17 mouse cellular contexts compared by ENCODE assay signal in the genomic region with DNA sequence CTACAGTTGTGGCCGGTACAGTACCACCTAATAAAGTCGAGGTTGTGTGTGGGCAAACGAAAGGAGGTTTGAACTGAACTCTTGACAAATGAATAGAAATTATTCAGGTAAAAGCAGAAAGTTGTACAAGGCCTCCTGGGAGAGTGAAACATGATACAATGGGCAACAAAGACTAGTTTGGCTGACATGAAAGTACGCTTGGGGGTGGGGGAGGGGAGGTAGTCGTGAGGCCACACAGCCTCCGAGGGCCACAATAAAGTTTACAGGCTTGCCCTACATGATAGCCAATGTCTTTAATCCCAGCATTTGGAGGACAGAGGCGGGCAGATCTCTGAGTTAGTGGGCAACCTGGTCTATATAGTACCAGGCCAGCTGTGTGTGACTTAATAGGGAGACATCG. TPM values are rescaled to one million over a fixed set of nuclear protein-coding genes. Genes with fewer than 3 reads are reported as not detected.
A peak's percentile ranks its signal among the peaks of the same experiment; 100 is the strongest.
DNase-seq lines count a peak whose midpoint lies in the region; ATAC-seq lines count a peak whose summit lies in the region.
"Had no signal": no experiment of that assay in that cellular context is flagged by ENCODE, and none has a peak within 500 bp of the region (broad histone marks: within the 10 kb centered on the region; RNA-seq: fewer than 3 reads in every experiment).

No protein-coding gene starts in this region.

- H3K9me3 ChIP-seq in heart, embryonic 14.5 days (ENCODE audit: control insufficient read depth, low read length): no peaks in the 10 kb centered on the region
- H3K9me3 ChIP-seq in midbrain, embryonic 10.5 days (replicated peaks): peaks cover 4% of the 10 kb centered on the region; the same call in 1 of the 2 replicates
- no peaks in the 10 kb centered on the region for H3K9me3 ChIP-seq in midbrain, embryonic 15.5 days
- no peaks in the 10 kb centered on the region for H3K9me3 ChIP-seq in embryonic facial prominence, embryonic 12.5 days
- no peaks in the 10 kb centered on the region for H3K9me3 ChIP-seq in limb, embryonic 15.5 days
- H3K9me3 ChIP-seq: kidney, embryonic 15.5 days had no signal

- no peak overlapping the region for H3K27ac ChIP-seq in heart, embryonic 14.5 days (replicated peaks in 1 of 2; ENCODE audit: control insufficient read depth in 1 of 2, insufficient read depth in 1 of 2, low read depth in 2 of 2, low read length in 2 of 2)
- H3K27ac ChIP-seq in midbrain, embryonic 10.5 days (replicated peaks): peak overlapping the region; percentile 25; the same call in 1 of the 2 replicates
- no peak overlapping the region for H3K27ac ChIP-seq in midbrain, embryonic 15.5 days
- H3K27ac ChIP-seq in embryonic facial prominence, embryonic 12.5 days: peak overlapping the region; percentile 78
- peak overlapping the region; percentile 92; the same call in 1 of the 2 replicates for H3K27ac ChIP-seq in limb, embryonic 15.5 days

- H3K27me3 ChIP-seq in heart, embryonic 14.5 days (ENCODE audit: control insufficient read depth, insufficient read depth, low read length): no peaks in the 10 kb centered on the region
- H3K27me3 ChIP-seq in midbrain, embryonic 10.5 days (ENCODE audit: low read depth, poor library complexity, severe bottlenecking): peaks cover 12% of the 10 kb centered on the region; the same call in 1 of the 2 replicates
- H3K27me3 ChIP-seq in midbrain, embryonic 15.5 days (replicated peaks): no peaks in the 10 kb centered on the region
- no peaks in the 10 kb centered on the region for H3K27me3 ChIP-seq in embryonic facial prominence, embryonic 12.5 days
- no peaks in the 10 kb centered on the region for H3K27me3 ChIP-seq in limb, embryonic 15.5 days
- H3K27me3 ChIP-seq: kidney, embryonic 15.5 days had no signal

- 44% methylated on average over 8 of the region's 8 CpGs for WGBS in heart, embryonic 14.5 days
- 39% methylated on average over 8 of the region's 8 CpGs for WGBS in midbrain, embryonic 10.5 days
- WGBS in midbrain, embryonic 15.5 days: 47% methylated on average over 8 of the region's 8 CpGs
- WGBS in embryonic facial prominence, embryonic 12.5 days: 27% methylated on average over 8 of the region's 8 CpGs
- WGBS in limb, embryonic 15.5 days: 26% methylated on average over 8 of the region's 8 CpGs

- DNase-seq in heart, postnatal 36 days: no peak
- DNase-seq in midbrain, embryonic 10.5 days (ENCODE audit: low spot score): no peak
- DNase-seq in frontal cortex, postnatal 36 days (ENCODE audit: low spot score in 2 of 2): no peak
- no peak for DNase-seq in layer of hippocampus, postnatal 10 days (ENCODE audit: low spot score in 2 of 2)
- DNase-seq: adrenal gland, postnatal 36 days; cerebellum, postnatal 14 days; thymus, postnatal 36 days had no signal

- peaks cover 3% of the 10 kb centered on the region; the same call in 1 of the 2 replicates for H3K36me3 ChIP-seq in heart, embryonic 14.5 days (ENCODE audit: control insufficient read depth, insufficient read depth, low read length)
- H3K36me3 ChIP-seq in midbrain, embryonic 10.5 days: no peaks in the 10 kb centered on the region
- H3K36me3 ChIP-seq in midbrain, embryonic 15.5 days (replicated peaks): no peaks in the 10 kb centered on the region
- peaks cover 7% of the 10 kb centered on the region; the same call in 1 of the 2 replicates for H3K36me3 ChIP-seq in embryonic facial prominence, embryonic 12.5 days
- peaks cover 7% of the 10 kb centered on the region; the same call in 1 of the 2 replicates for H3K36me3 ChIP-seq in limb, embryonic 15.5 days

- no peak overlapping the region for H3K4me3 ChIP-seq in heart, embryonic 14.5 days (ENCODE audit: control insufficient read depth in 1 of 2, insufficient read depth in 1 of 2, low read depth in 1 of 2, low read length in 2 of 2)
- H3K4me3 ChIP-seq in midbrain, embryonic 10.5 days: no peak overlapping the region
- no peak overlapping the region for H3K4me3 ChIP-seq in midbrain, embryonic 15.5 days
- H3K4me3 ChIP-seq in embryonic facial prominence, embryonic 12.5 days: no peak overlapping the region
- H3K4me3 ChIP-seq in limb, embryonic 15.5 days: no peak overlapping the region
- H3K4me3 ChIP-seq: erythroblast, embryonic 14.5 days had no signal

- ATAC-seq in heart, embryonic 14.5 days (ENCODE audit: insufficient number of reproducible peaks, insufficient read depth, low FRiP score, low read depth): no peak
- ATAC-seq in midbrain, embryonic 15.5 days (replicated peaks): no peak
- no peak for ATAC-seq in embryonic facial prominence, embryonic 12.5 days (ENCODE audit: insufficient number of reproducible peaks, insufficient read depth, low FRiP score, low TSS enrichment)
- no peak for ATAC-seq in limb, embryonic 15.5 days (ENCODE audit: insufficient number of reproducible peaks, low FRiP score, low TSS enrichment, low read depth)

- H3K9ac ChIP-seq in heart, embryonic 14.5 days (ENCODE audit: low read length): no peak overlapping the region
- H3K9ac ChIP-seq in midbrain, embryonic 15.5 days: no peak overlapping the region
- no peak overlapping the region for H3K9ac ChIP-seq in embryonic facial prominence, embryonic 12.5 days
- H3K9ac ChIP-seq in limb, embryonic 15.5 days: no peak overlapping the region

- intact Hi-C loops in heart, postnatal 36 days (cut with DNase I): loop anchor here (2.0 to 5.0 kb wide), 2 partner anchors 51 to 65 kb away; partner anchors contain the start of gene Tut4

- 0 out of 2 replicates have a peak overlapping the region, but pooled peaks have one; percentile 2 for H3K4me2 ChIP-seq in heart, embryonic 14.5 days (ENCODE audit: low read length)
- H3K4me2 ChIP-seq in midbrain, embryonic 15.5 days: no peak overlapping the region
- peak overlapping the region; percentile 60; the same call in 1 of the 2 replicates for H3K4me2 ChIP-seq in embryonic facial prominence, embryonic 12.5 days (replicated peaks)
- H3K4me2 ChIP-seq in limb, embryonic 15.5 days: no peak overlapping the region

- peaks cover 6 to 15% of the 10 kb centered on the region in 2 experiments for H3K4me1 ChIP-seq in heart, embryonic 14.5 days (ENCODE audit: control insufficient read depth in 2 of 2, insufficient read depth in 2 of 2, low read length in 2 of 2)
- H3K4me1 ChIP-seq in midbrain, embryonic 10.5 days: peaks cover 30% of the 10 kb centered on the region
- peaks cover 18% of the 10 kb centered on the region for H3K4me1 ChIP-seq in midbrain, embryonic 15.5 days
- peaks cover 31% of the 10 kb centered on the region for H3K4me1 ChIP-seq in embryonic facial prominence, embryonic 12.5 days
- peaks cover 23% of the 10 kb centered on the region for H3K4me1 ChIP-seq in limb, embryonic 15.5 days

RNA-seq across cellular contexts. Expression of gene Gpx7, which starts 0.9 kb away (rescaled TPM):
- polyA plus RNA-seq in heart, embryonic 14.5 days (2014; fragmentation: Nextera tagmentation; extraction: Ambion mirVana): 57.7 and 68.5 TPM in 2 replicates
- 1 to 10 TPM; 8.9 to 9.9 TPM for total RNA-seq in heart, postnatal 36 days (2021)
- 52.1 and 52.8 TPM in 2 replicates for polyA plus RNA-seq in midbrain, embryonic 10.5 days (2016; fragmentation: Nextera tagmentation; extraction: Ambion mirVana)
- 25.1 and 29.1 TPM in 2 replicates for polyA plus RNA-seq in midbrain, embryonic 15.5 days (2015; fragmentation: Nextera tagmentation; extraction: Ambion mirVana)
- 62.7 and 67.1 TPM in 2 replicates for polyA plus RNA-seq in embryonic facial prominence, embryonic 12.5 days (2016; fragmentation: Nextera tagmentation; extraction: Ambion mirVana)
- polyA plus RNA-seq in limb, embryonic 15.5 days (2015; fragmentation: Nextera tagmentation; extraction: Ambion mirVana): 125 and 133 TPM in 2 replicates
- total RNA-seq in layer of hippocampus, postnatal 10 days (2021): 10 to 100 TPM; 10.3 to 12.1 TPM
- total RNA-seq: MEL had no signal
- polyA plus RNA-seq: erythroblast, embryonic 14.5 days had no signal

RNA-seq across cellular contexts. Expression of gene Shisal2a, which starts 24.5 kb away (rescaled TPM):
- 1.1 and 2.0 TPM in 2 replicates for polyA plus RNA-seq in heart, embryonic 14.5 days (2014; fragmentation: Nextera tagmentation; extraction: Ambion mirVana)
- total RNA-seq in heart, postnatal 36 days (2021): not detected
- polyA plus RNA-seq in midbrain, embryonic 10.5 days (2016; fragmentation: Nextera tagmentation; extraction: Ambion mirVana): 2.2 and 2.6 TPM in 2 replicates
- polyA plus RNA-seq in midbrain, embryonic 15.5 days (2015; fragmentation: Nextera tagmentation; extraction: Ambion mirVana): 6.4 TPM in 2 replicates
- polyA plus RNA-seq in embryonic facial prominence, embryonic 12.5 days (2016; fragmentation: Nextera tagmentation; extraction: Ambion mirVana): 13.3 and 14.4 TPM in 2 replicates
- 1.8 and 1.9 TPM in 2 replicates for polyA plus RNA-seq in limb, embryonic 15.5 days (2015; fragmentation: Nextera tagmentation; extraction: Ambion mirVana)
- not detected for total RNA-seq in layer of hippocampus, postnatal 10 days (2021)
- total RNA-seq: granulocyte monocyte progenitor cell, adult 5-6 weeks; layer of hippocampus, adult 2 months; megakaryocyte-erythroid progenitor cell, adult 5-6 weeks; MEL had no signal
- polyA plus RNA-seq: erythroblast, embryonic 14.5 days had no signal

RNA-seq across cellular contexts. Expression of gene Tut4, which starts 51.6 kb away (rescaled TPM):
- 40.1 and 53.1 TPM in 2 replicates for polyA plus RNA-seq in heart, embryonic 14.5 days (2014; fragmentation: Nextera tagmentation; extraction: Ambion mirVana)
- total RNA-seq in heart, postnatal 36 days (2021): 10 to 100 TPM; 17.7 to 26.0 TPM
- polyA plus RNA-seq in midbrain, embryonic 10.5 days (2016; fragmentation: Nextera tagmentation; extraction: Ambion mirVana): 72.7 and 80.9 TPM in 2 replicates
- polyA plus RNA-seq in midbrain, embryonic 15.5 days (2015; fragmentation: Nextera tagmentation; extraction: Ambion mirVana): 58.8 and 70.0 TPM in 2 replicates
- polyA plus RNA-seq in embryonic facial prominence, embryonic 12.5 days (2016; fragmentation: Nextera tagmentation; extraction: Ambion mirVana): 140 and 146 TPM in 2 replicates
- 50.8 and 64.5 TPM in 2 replicates for polyA plus RNA-seq in limb, embryonic 15.5 days (2015; fragmentation: Nextera tagmentation; extraction: Ambion mirVana)
- 10 to 100 TPM; 47.1 to 50.1 TPM for total RNA-seq in layer of hippocampus, postnatal 10 days (2021)

Comparison
In these comparisons a context has a peak if more than half of its experiments do, and no peak if none do; other contexts are left out.
1. H3K27ac ChIP-seq: peak in midbrain, embryonic 10.5 days (single experiment), embryonic facial prominence, embryonic 12.5 days (single experiment) and limb, embryonic 15.5 days (single experiment); none in heart, embryonic 14.5 days (0 of 2) and midbrain, embryonic 15.5 days (single experiment).
2. H3K4me2 ChIP-seq: peak in heart, embryonic 14.5 days (single experiment) and embryonic facial prominence, embryonic 12.5 days (single experiment); none in midbrain, embryonic 15.5 days (single experiment) and limb, embryonic 15.5 days (single experiment).